Mouse (Mus musculus): ENCODE data around the gene Gm10134.
"Not testable (repeated sequence)": the region's sequence is repeated elsewhere in the genome, so short reads cannot be mapped to it uniquely, and the experiment has no call there.

Gene Gm10134

DNA sequence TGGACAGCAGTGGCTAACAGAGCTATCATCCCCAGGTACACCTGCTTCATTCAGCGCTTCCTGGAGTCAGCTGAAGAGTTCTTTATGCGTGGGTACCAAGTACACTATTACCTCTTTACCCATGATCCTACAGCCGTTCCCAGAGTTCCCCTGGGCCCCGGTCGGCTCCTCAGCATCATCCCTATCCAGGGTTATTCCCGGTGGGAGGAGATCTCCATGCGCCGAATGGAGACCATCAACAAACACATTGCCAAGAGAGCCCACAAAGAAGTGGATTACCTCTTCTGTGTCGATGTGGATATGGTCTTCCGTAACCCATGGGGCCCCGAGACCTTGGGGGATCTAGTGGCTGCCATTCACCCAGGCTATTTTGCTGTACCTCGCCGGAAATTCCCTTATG, 1.2 kb upstream of the Gm10134 start:
- DNase-seq (ENCODE audit: low spot score): no peak

DNA sequence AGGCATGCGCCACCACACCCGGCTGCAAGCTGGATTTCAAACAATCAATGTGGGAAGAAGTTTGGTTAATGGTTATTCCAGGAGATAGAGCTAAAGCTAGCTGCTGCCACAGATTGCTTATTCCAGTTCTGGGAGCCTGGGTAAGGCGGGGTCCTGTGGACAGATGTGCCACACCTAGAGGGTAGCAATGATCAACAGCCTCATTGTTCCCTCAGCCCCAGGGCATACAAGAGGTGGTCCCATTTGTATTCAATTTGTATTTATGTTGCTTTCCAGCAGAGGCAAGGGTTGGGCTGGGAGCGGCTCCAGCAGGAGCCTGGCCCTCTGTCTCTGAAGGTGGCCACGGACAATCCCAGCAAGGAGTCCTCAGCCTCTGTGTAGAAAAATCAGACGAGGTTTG, 396 bp downstream of the Gm10134 start:
- no peak for DNase-seq (ENCODE audit: low spot score)

- not testable (repeated sequence) for DNase-seq (ENCODE audit: low spot score)
Measured at GRCm38 (mm10) chr2:28511600-28511999, 5.7 kb downstream of the Gm10134 start.

GRCm38 (mm10) chr2:28512798-28513401, 7.0 kb downstream of the Gm10134 start, which contains the start of gene Ralgds:
Gene Ralgds, plus strand, starts transcription at chr2:28513125.
- DNase-seq (ENCODE audit: low spot score): no peak

DNA sequence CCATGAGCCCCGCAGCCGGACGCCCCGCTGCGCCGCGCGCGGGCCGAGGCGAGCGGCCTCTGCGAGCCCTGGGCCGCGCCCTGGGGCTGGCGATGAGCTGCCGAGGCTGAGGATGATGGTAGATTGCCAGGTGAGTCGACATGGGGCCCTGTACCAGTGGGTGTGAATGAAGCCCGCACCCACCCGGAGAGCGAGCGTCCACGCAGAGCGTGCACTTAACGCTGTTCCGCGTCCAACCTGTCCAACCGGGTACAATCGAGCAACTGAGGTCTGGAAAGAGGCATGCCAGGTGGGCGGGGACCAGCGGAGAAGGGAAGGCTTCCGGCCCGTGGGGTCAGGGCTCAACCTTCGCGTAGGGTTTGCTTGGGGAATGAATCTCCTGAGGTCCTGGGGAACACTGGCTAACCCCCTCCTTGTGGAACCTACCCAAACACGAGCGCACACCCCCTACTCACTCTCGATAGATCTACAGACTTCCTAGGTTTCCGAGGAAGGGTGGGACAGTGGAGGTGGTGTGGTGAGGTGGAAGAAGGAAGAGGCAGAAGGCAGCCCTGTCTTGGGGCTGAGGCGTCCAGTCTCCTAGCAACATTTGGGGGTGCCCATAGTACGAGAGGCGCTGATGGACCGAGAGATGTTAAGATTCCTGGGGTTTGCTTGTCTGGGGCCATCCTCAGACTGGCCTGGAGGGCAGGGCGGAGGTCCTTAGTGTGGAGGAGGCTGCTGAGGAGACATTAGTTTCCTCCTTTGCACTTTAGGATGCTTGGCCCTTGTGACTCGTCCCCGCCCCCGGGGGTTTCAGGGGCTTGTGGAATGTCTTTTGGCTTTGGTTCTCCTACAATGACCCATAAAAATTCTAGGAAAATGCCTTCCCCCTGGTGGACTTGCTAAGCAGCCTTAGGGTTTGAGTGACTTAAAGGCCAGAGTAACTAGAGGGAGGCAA, 7.8 kb downstream of the Gm10134 start:
- DNase-seq (ENCODE audit: low spot score): no peak

- no peak for DNase-seq (ENCODE audit: low spot score)
Measured at GRCm38 (mm10) chr2:28514489-28514888, 8.6 kb downstream of the Gm10134 start.

- DNase-seq (ENCODE audit: low spot score): no peak
Measured at GRCm38 (mm10) chr2:28517206-28517909, 11.5 kb downstream of the Gm10134 start.

DNA sequence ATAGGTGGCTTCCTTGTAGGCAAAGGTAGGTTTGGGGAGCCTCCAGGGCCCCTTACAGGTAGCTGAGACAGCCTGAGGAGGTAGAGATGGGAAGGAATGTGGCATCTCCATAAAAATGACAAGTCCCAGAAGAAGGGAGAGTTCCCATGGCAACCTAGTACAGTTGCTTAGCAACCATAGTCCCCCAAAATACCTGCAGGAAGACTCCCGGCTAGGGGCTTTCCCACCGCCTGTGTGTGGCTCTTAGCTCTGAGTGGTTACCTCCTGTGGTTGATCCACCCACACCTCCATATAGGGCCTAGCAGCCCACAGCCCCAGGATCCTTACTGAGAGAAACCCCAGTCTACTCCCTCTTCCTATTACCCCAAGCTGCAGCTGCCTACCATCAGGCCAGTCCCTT, 12.3 kb downstream of the Gm10134 start:
- DNase-seq (ENCODE audit: low spot score): no peak

DNA sequence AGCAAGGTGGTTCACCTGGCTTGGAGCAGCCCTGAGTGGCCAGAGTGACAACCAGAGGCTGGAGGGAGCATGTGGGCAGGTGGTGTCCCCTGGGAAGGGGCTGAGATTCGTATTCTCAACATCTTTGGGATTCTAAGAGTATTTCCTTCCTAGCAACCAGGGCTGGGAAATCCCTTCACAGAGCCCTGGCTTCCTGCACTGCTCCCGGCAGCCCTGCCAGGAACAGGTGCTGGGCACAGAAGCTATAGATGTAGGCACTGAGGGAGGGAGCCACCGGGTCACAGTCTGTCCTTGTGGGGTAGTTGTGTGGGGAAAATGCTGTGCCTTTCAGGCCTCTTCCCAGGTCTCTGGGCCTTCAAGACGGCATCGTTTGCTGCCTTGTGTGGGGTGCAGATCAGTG, 14.7 kb downstream of the Gm10134 start:
- no peak for DNase-seq (ENCODE audit: low spot score)

DNA sequence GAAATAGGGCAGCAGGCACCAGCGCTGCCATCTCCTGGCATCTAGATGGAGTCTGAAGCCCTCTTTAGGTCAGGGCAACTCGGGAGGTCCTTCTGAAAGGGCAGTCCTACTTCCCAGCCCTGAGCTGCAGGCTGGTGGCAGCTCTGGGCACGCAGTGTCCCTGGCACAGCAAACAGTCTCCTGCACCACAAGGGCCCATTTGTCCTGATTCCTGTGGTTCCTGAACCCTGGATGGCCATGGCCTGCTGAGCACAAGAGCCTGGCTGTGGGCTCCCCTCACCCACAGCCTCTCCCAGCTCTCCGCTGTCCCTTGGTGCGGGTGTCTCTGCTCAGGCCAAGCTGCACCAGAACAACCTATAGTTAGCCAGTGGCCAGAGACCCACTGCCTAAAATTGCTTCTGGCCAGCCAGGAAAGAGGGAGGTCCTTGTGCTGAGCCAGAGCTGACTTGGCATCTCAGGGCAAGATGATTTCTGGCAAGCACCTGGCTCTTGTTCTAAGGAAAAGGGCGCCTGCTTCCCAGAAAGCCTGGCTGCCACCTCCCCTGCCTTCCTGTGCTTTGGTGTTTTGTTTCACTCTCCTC, 15.8 kb downstream of the Gm10134 start:
- no peak for DNase-seq (ENCODE audit: low spot score)

DNA sequence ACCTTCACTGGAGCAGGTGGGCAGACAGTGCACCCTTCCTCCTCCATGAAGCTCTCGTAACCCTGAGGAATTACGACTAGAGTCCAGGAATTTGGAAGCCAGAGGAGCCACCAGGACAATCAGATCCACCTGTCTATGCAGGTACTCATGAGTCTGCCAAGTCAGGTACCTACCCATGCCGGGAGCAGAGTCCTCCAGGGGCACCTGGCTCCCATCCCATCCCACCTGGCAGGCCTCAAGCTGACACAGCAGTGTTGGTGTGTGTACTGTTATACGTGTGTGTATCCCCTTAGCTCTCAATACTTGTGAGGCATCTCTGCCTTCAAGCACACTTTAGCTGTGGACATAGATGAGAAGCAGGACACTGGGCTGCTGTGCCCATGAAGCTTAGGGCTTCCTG, 16.3 kb downstream of the Gm10134 start:
- no peak for DNase-seq (ENCODE audit: low spot score)

- no peak for DNase-seq (ENCODE audit: low spot score)
Measured at GRCm38 (mm10) chr2:28523643-28524117, 17.8 kb downstream of the Gm10134 start.

DNA sequence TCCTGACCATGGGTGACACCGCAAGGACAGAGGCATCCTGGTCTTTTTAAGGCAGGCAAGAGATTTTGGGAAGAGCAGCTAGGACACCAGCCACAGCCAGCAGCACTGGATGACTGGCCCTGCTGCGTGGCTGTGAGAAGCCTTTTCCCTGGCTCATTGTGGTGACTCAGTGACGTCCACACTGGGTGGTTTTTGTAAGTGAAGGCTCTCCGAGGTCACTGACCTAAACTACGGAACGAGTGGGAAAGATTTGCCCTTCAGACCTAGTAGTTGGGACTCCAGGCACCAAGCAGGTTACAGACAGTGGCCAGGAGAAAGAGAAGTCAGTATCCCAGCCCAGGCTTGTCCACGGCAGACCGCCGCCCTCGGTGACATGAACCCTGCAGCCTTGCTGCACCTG, 18.5 kb downstream of the Gm10134 start:
- no peak for DNase-seq (ENCODE audit: low spot score)

- DNase-seq (ENCODE audit: low spot score): no peak
Measured at GRCm38 (mm10) chr2:28525219-28525942, 19.5 kb downstream of the Gm10134 start.

- no peak for DNase-seq (ENCODE audit: low spot score)
Measured at GRCm38 (mm10) chr2:28525943-28526876, 20.3 kb downstream of the Gm10134 start.

DNA sequence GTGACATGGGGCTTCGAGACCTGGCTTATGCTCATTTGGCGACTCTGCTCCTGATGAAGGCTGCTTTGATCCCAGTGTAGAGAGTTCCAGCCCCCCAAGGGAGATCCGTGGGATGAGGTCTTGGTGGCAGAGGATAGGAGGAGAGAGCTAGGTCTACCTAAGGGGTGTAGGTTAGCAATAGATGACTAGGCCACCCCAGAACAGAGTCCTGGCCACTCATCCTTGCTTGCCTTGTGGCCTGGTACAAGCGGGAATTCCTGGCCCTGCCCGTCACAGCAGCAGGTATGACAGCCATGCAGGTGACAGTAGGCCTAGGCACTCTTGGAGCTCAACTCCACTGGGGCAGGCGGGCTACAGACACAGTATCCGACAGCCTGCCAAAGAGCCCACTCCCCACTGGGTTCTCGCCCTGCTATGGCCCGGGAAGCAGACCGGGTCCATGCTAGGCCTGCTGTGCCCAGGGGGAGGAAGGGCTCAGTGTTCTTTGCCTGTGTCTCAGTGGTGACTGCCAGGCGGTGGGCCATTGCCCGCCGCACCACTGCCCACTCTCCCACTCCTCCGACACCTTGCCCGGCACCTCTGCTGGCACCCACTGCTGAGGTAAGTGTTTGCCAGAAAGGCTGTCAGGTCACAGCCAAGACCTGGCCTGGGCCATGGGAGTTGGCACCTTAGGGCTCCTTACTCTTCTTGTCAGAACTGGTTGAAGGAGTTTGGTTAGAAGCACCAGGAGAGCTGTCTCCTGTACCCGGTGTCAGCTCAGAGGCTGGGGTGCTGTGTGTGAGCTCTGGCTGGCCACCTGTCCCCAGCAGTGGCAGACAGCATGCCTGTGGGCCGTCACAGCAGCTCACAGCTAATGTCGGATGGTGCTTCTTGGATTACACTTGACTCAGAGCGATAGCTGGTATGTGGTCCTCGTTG, 21.8 kb downstream of the Gm10134 start:
- DNase-seq (ENCODE audit: low spot score): no peak

- DNase-seq (ENCODE audit: low spot score): no peak
Measured at GRCm38 (mm10) chr2:28528354-28528730, 22.4 kb downstream of the Gm10134 start.

- DNase-seq (ENCODE audit: low spot score): no peak
Measured at GRCm38 (mm10) chr2:28529856-28530255, 24.0 kb downstream of the Gm10134 start.

DNA sequence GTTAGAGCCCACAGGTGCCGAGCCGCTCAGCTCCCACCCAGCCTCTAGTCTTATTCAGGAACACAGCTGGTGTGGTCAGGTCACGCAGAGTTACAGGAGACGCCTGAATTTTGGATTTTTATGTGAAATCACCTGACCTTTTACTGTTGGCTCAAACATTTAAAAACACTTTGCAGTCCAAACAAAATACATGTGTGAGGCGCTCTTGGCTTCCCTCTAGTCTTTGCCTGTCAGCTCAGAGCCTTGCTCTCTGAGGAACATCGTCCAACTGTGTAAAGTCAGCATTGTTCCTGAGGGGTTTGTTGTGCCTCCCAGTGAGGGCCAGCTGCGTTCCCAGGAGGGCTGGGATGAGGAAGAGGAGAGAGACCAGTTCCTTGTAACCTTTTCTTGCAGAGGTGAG, 24.4 kb downstream of the Gm10134 start:
- DNase-seq (ENCODE audit: low spot score): no peak

Data from layer of hippocampus, adult 9-10 months (tissue).